Mouse (Mus musculus): ENCODE results near the gene Gm20388. TPM values are rescaled to one million over a fixed set of nuclear protein-coding genes. Genes with fewer than 3 reads are reported as not detected.

Gene Gm20388
- total and polyA plus RNA-seq, 2 experiments from 2014 or later: 17.3 TPM; not detected in 1

- 0 out of 2 replicates have a peak, but pooled peaks cover 14% of the 10 kb centered on the region for H3K4me1 ChIP-seq (ENCODE audit: control insufficient read depth, insufficient read depth)
- no peak overlapping the region for H3K9ac ChIP-seq (replicated peaks; ENCODE audit: low read depth, low read length)
- ATAC-seq (ENCODE audit: insufficient read depth, low read depth) (no peak), DNase-seq (ENCODE audit: low spot score) (no peak)
- no peaks in the 10 kb centered on the region for H3K9me3 ChIP-seq (replicated peaks; ENCODE audit: control insufficient read depth, low read length)
- no peak overlapping the region for H3K27ac ChIP-seq (ENCODE audit: low read depth)
- no peaks in the 10 kb centered on the region for H3K27me3 ChIP-seq (ENCODE audit: control insufficient read depth, insufficient read depth, low read length)
- peaks cover 5% of the 10 kb centered on the region for H3K36me3 ChIP-seq (replicated peaks; ENCODE audit: control insufficient read depth, insufficient read depth, low read length)
- TF ChIP-seq CTCF (IDR thresholded peaks at IDR 0.05; ENCODE audit: low read depth) (no peak), EP300 (IDR thresholded peaks at IDR 0.05; ENCODE audit: low read depth) (no peak)
- H3K4me2 ChIP-seq (ENCODE audit: low read depth, low read length): no peak overlapping the region
- H3K4me3 ChIP-seq (ENCODE audit: low read depth, low read length): no peak overlapping the region
- 84% methylated on average over 15 of the region's 15 CpGs for WGBS
These were observed 4392.7 kb downstream of the Gm20388 start for GRCm38 (mm10) chr8:124303211-124303902.

- 73% methylated on average over 4 of the region's 4 CpGs for WGBS
- H3K9me3 ChIP-seq (replicated peaks; ENCODE audit: control insufficient read depth, low read length): no peaks in the 10 kb centered on the region
- no peak overlapping the region for H3K27ac ChIP-seq (ENCODE audit: low read depth)
- ATAC-seq (ENCODE audit: insufficient read depth, low read depth) (no peak), DNase-seq (ENCODE audit: low spot score) (no peak)
- 0 out of 2 replicates have a peak, but pooled peaks cover 14% of the 10 kb centered on the region for H3K4me1 ChIP-seq (ENCODE audit: control insufficient read depth, insufficient read depth)
- H3K36me3 ChIP-seq (replicated peaks; ENCODE audit: control insufficient read depth, insufficient read depth, low read length): peaks cover 5% of the 10 kb centered on the region
- TF ChIP-seq EP300 (IDR thresholded peaks at IDR 0.05; ENCODE audit: low read depth): no peak
- no peak for TF ChIP-seq CTCF (IDR thresholded peaks at IDR 0.05; ENCODE audit: low read depth)
- no peak overlapping the region for H3K4me3 ChIP-seq (ENCODE audit: low read depth, low read length)
- no peak overlapping the region for H3K4me2 ChIP-seq (ENCODE audit: low read depth, low read length)
- no peaks in the 10 kb centered on the region for H3K27me3 ChIP-seq (ENCODE audit: control insufficient read depth, insufficient read depth, low read length)
- no peak overlapping the region for H3K9ac ChIP-seq (replicated peaks; ENCODE audit: low read depth, low read length)
These were observed 4393.5 kb downstream of the Gm20388 start for GRCm38 (mm10) chr8:124304141-124304540.

- no peak for ATAC-seq (ENCODE audit: insufficient read depth, low read depth)
- Histone ChIP-seq H3K27ac (ENCODE audit: low read depth) (no peak overlapping the region), H3K27me3 (ENCODE audit: control insufficient read depth, insufficient read depth, low read length) (no peaks in the 10 kb centered on the region), H3K9me3 (replicated peaks; ENCODE audit: control insufficient read depth, low read length) (no peaks in the 10 kb centered on the region), H3K36me3 (replicated peaks; ENCODE audit: control insufficient read depth, insufficient read depth, low read length) (peaks cover 5% of the 10 kb centered on the region), H3K4me1 (ENCODE audit: control insufficient read depth, insufficient read depth) (0 out of 2 replicates have a peak, but pooled peaks cover 14% of the 10 kb centered on the region), H3K4me3 (ENCODE audit: low read depth, low read length) (no peak overlapping the region), H3K9ac (replicated peaks; ENCODE audit: low read depth, low read length) (no peak overlapping the region), H3K4me2 (ENCODE audit: low read depth, low read length) (no peak overlapping the region)
- no peak for DNase-seq (ENCODE audit: low spot score)
- WGBS: 62% methylated on average over 7 of the region's 7 CpGs
- TF ChIP-seq CTCF (IDR thresholded peaks at IDR 0.05; ENCODE audit: low read depth) (no peak), EP300 (IDR thresholded peaks at IDR 0.05; ENCODE audit: low read depth) (no peak)
These were observed 4395.9 kb downstream of the Gm20388 start for GRCm38 (mm10) chr8:124306574-124306973.

GRCm38 (mm10) chr8:124307700-124308099 lies 4397.1 kb downstream of the Gm20388 start:
- H3K9me3 ChIP-seq (replicated peaks; ENCODE audit: control insufficient read depth, low read length): no peaks in the 10 kb centered on the region
- DNase-seq (ENCODE audit: low spot score): no peak
- ATAC-seq (ENCODE audit: insufficient read depth, low read depth): peak; percentile 46; the same call in 1 of the 2 replicates
- H3K4me3 ChIP-seq (ENCODE audit: low read depth, low read length): no peak overlapping the region
- H3K27ac ChIP-seq (ENCODE audit: low read depth): no peak overlapping the region; the same call in 1 of the 2 replicates
- H3K36me3 ChIP-seq (replicated peaks; ENCODE audit: control insufficient read depth, insufficient read depth, low read length): peaks cover 5% of the 10 kb centered on the region
- H3K4me2 ChIP-seq (ENCODE audit: low read depth, low read length): no peak overlapping the region
- TF ChIP-seq EP300 (IDR thresholded peaks at IDR 0.05; ENCODE audit: low read depth): no peak
- TF ChIP-seq CTCF (IDR thresholded peaks at IDR 0.05; ENCODE audit: low read depth): no peak
- H3K4me1 ChIP-seq (ENCODE audit: control insufficient read depth, insufficient read depth): 0 out of 2 replicates have a peak, but pooled peaks cover 14% of the 10 kb centered on the region
- WGBS: 67% methylated on average over 10 of the region's 10 CpGs
- H3K27me3 ChIP-seq (ENCODE audit: control insufficient read depth, insufficient read depth, low read length): no peaks in the 10 kb centered on the region
- H3K9ac ChIP-seq (replicated peaks; ENCODE audit: low read depth, low read length): no peak overlapping the region

GRCm38 (mm10) chr8:124310509-124310908 lies 4399.9 kb downstream of the Gm20388 start:
- Histone ChIP-seq H3K27me3 (ENCODE audit: control insufficient read depth, insufficient read depth, low read length) (no peaks in the 10 kb centered on the region), H3K4me3 (ENCODE audit: low read depth, low read length) (no peak overlapping the region), H3K36me3 (replicated peaks; ENCODE audit: control insufficient read depth, insufficient read depth, low read length) (peaks cover 3% of the 10 kb centered on the region), H3K9me3 (replicated peaks; ENCODE audit: control insufficient read depth, low read length) (no peaks in the 10 kb centered on the region), H3K9ac (replicated peaks; ENCODE audit: low read depth, low read length) (no peak overlapping the region), H3K27ac (ENCODE audit: low read depth) (no peak overlapping the region), H3K4me2 (ENCODE audit: low read depth, low read length) (no peak overlapping the region), H3K4me1 (ENCODE audit: control insufficient read depth, insufficient read depth) (peaks cover 36% of the 10 kb centered on the region)
- ATAC-seq (ENCODE audit: insufficient read depth, low read depth) (no peak), DNase-seq (ENCODE audit: low spot score) (no peak)
- WGBS: 86% methylated on average over 13 of the region's 13 CpGs
- TF ChIP-seq CTCF (IDR thresholded peaks at IDR 0.05; ENCODE audit: low read depth): no peak
- TF ChIP-seq EP300 (IDR thresholded peaks at IDR 0.05; ENCODE audit: low read depth): no peak
